Mouse (Mus musculus): Measurements from ENCODE around the gene 1500009C09Rik. TPM values are rescaled to one million over a fixed set of nuclear protein-coding genes. Genes with fewer than 3 reads are reported as not detected.
A peak's percentile ranks its signal among the peaks of the same experiment; 100 is the strongest.

1500009C09Rik gene
- polyA plus RNA-seq, 1 experiment from 2014 or later, result 13.3 TPM

GRCm38 (mm10) chr15:82266356-82266755 lies 14.2 kb downstream of the 1500009C09Rik start:
- 0 out of 2 replicates have a peak, but pooled peaks have one; percentile 26 for ATAC-seq (ENCODE audit: low read depth)
- WGBS, result 12% methylated on average over 6 of the region's 6 CpGs
- H3K4me1 ChIP-seq (ENCODE audit: control insufficient read depth, insufficient read depth, low read length), result peaks cover 15% of the 10 kb centered on the region

DNA sequence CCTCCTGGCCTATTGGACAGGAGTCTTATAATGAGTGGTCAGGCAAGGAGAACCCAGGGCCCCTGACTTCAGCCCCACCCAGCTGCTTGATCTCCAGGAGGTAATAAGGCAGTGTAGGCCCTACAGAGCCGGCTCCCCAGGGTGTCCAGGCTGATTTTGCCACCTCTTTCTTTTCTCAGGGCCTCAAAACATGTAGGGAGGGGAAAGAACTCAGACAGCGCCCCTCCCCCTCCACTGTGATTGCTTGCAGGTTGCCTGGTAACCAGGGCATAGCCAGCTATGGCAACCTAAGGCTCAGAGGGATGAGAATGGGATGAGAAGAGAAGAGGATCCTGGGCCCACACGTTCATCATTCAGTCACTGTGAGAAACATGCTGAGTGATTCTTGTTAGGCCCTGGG lies 16.0 kb downstream of the 1500009C09Rik start:
- peak overlapping the region; percentile 21 for H3K9ac ChIP-seq (replicated peaks; ENCODE audit: low read depth, low read length)
- H3K4me1 ChIP-seq (ENCODE audit: control insufficient read depth, insufficient read depth, low read length), result peaks cover 15% of the 10 kb centered on the region

More at GRCm38 (mm10) chr15:82266356-82266755, 14.2 kb downstream of the 1500009C09Rik start:
- Histone ChIP-seq H3K27ac (ENCODE audit: low read depth, low read length) (no peak overlapping the region), H3K36me3 (ENCODE audit: control insufficient read depth, insufficient read depth, low read length) (no peaks in the 10 kb centered on the region), H3K27me3 (ENCODE audit: control insufficient read depth, insufficient read depth, low read length) (no peaks in the 10 kb centered on the region), H3K4me2 (ENCODE audit: low read depth, low read length) (no peak overlapping the region), H3K9ac (replicated peaks; ENCODE audit: low read depth, low read length) (no peak overlapping the region), H3K9me3 (ENCODE audit: control insufficient read depth, low read length) (no peaks in the 10 kb centered on the region), H3K4me3 (ENCODE audit: low read depth, low read length) (no peak overlapping the region)

DNA sequence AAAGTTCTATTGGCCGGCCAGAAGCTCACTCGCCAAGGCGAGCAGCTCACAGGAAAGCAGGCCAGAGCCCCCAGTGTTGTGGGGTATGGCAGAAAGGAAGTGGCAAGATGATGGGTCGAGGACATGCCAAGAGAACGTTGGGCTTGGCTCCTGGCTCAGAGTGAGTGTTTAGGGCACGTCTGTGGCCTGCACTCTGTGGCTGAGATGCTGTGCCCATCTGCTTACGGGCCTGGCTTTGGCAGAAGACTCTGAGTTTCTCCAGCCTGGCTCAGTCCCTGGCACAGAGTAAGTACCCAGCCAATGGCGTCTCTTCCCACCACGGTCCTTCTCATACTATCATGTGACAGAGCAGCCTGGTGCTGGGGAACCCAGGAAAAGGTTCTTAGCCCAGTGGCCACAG lies 16.6 kb downstream of the 1500009C09Rik start:
- Histone ChIP-seq H3K4me1 (ENCODE audit: control insufficient read depth, insufficient read depth, low read length) (peaks cover 16% of the 10 kb centered on the region), H3K27ac (ENCODE audit: low read depth, low read length) (0 out of 2 replicates have a peak overlapping the region, but pooled peaks have one; percentile 17), H3K4me2 (ENCODE audit: low read depth, low read length) (no peak overlapping the region), H3K9me3 (ENCODE audit: control insufficient read depth, low read length) (no peaks in the 10 kb centered on the region), H3K9ac (replicated peaks; ENCODE audit: low read depth, low read length) (no peak overlapping the region), H3K4me3 (ENCODE audit: low read depth, low read length) (no peak overlapping the region), H3K27me3 (ENCODE audit: control insufficient read depth, insufficient read depth, low read length) (no peaks in the 10 kb centered on the region), H3K36me3 (ENCODE audit: control insufficient read depth, insufficient read depth, low read length) (no peaks in the 10 kb centered on the region)
- ATAC-seq (ENCODE audit: low read depth), result no peak
- WGBS, result 81% methylated on average over 9 of the region's 9 CpGs

More for the DNA sequence above, 16.0 kb downstream of the 1500009C09Rik start:
- Histone ChIP-seq H3K27me3 (ENCODE audit: control insufficient read depth, insufficient read depth, low read length) (no peaks in the 10 kb centered on the region), H3K4me3 (ENCODE audit: low read depth, low read length) (no peak overlapping the region), H3K27ac (ENCODE audit: low read depth, low read length) (0 out of 2 replicates have a peak overlapping the region, but pooled peaks have one; percentile 34), H3K36me3 (ENCODE audit: control insufficient read depth, insufficient read depth, low read length) (no peaks in the 10 kb centered on the region), H3K9me3 (ENCODE audit: control insufficient read depth, low read length) (no peaks in the 10 kb centered on the region), H3K4me2 (ENCODE audit: low read depth, low read length) (no peak overlapping the region)
- 9% methylated on average over 3 of the region's 3 CpGs for WGBS
- peak; percentile 30; the same call in 1 of the 2 replicates for ATAC-seq (ENCODE audit: low read depth)

DNA sequence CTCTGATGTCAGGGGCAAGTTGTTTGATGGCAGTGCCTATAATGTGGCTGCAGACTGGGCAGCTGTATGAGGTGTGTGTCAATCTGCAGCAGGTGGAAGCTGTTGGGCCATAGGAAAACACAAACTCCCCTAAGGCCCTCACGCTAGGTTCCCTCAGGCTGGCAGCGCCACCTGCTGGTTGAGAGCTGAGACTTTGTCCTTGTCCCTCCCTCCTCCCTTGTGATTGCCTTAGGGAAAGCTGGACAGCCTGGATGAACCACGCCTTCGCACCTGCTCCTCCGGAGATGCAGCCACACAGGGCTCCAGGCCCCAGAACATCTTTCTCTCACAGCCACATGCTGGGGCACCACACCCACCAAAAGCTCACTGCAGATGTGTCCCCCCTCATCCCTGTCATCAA lies 19.0 kb downstream of the 1500009C09Rik start:
- Histone ChIP-seq H3K27ac (ENCODE audit: low read depth, low read length) (no peak overlapping the region), H3K36me3 (ENCODE audit: control insufficient read depth, insufficient read depth, low read length) (no peaks in the 10 kb centered on the region), H3K4me2 (ENCODE audit: low read depth, low read length) (no peak overlapping the region), H3K9ac (replicated peaks; ENCODE audit: low read depth, low read length) (no peak overlapping the region), H3K4me1 (ENCODE audit: control insufficient read depth, insufficient read depth, low read length) (peaks cover 19% of the 10 kb centered on the region), H3K9me3 (ENCODE audit: control insufficient read depth, low read length) (no peaks in the 10 kb centered on the region), H3K4me3 (ENCODE audit: low read depth, low read length) (no peak overlapping the region), H3K27me3 (ENCODE audit: control insufficient read depth, insufficient read depth, low read length) (no peaks in the 10 kb centered on the region)
- WGBS, result 0% methylated on average over 5 of the region's 5 CpGs
- no peak for ATAC-seq (ENCODE audit: low read depth)

GRCm38 (mm10) chr15:82272295-82272694 lies 20.1 kb downstream of the 1500009C09Rik start:
- Histone ChIP-seq H3K36me3 (ENCODE audit: control insufficient read depth, insufficient read depth, low read length) (no peaks in the 10 kb centered on the region), H3K4me3 (ENCODE audit: low read depth, low read length) (no peak overlapping the region), H3K27ac (ENCODE audit: low read depth, low read length) (no peak overlapping the region), H3K4me1 (ENCODE audit: control insufficient read depth, insufficient read depth, low read length) (peaks cover 29% of the 10 kb centered on the region), H3K27me3 (ENCODE audit: control insufficient read depth, insufficient read depth, low read length) (no peaks in the 10 kb centered on the region), H3K9ac (replicated peaks; ENCODE audit: low read depth, low read length) (no peak overlapping the region), H3K4me2 (ENCODE audit: low read depth, low read length) (no peak overlapping the region), H3K9me3 (ENCODE audit: control insufficient read depth, low read length) (no peaks in the 10 kb centered on the region)
- WGBS, result 84% methylated on average over 6 of the region's 6 CpGs
- ATAC-seq (ENCODE audit: low read depth), result no peak

- H3K27me3 ChIP-seq (ENCODE audit: control insufficient read depth, insufficient read depth, low read length), result no peaks in the 10 kb centered on the region
- WGBS, result 25% methylated on average over 6 of the region's 6 CpGs
- peak within 1 kb of the TSS; percentile 98 for H3K27ac ChIP-seq (ENCODE audit: low read depth, low read length)
- H3K4me3 ChIP-seq (ENCODE audit: low read depth, low read length), result peak within 1 kb of the TSS; percentile 81
- peaks cover 20% of the 10 kb centered on the region for H3K4me1 ChIP-seq (ENCODE audit: control insufficient read depth, insufficient read depth, low read length)
- ATAC-seq (ENCODE audit: low read depth), result no peak
- peak within 1 kb of the TSS; percentile 96 for H3K4me2 ChIP-seq (ENCODE audit: low read depth, low read length)
- H3K9me3 ChIP-seq (ENCODE audit: control insufficient read depth, low read length), result no peaks in the 10 kb centered on the region
- H3K36me3 ChIP-seq (ENCODE audit: control insufficient read depth, insufficient read depth, low read length), result peaks cover 9% of the 10 kb centered on the region
- H3K9ac ChIP-seq (replicated peaks; ENCODE audit: low read depth, low read length), result peak within 1 kb of the TSS; percentile 88
These were observed 22.4 kb downstream of the 1500009C09Rik start, which contains the start of gene Sept3 for GRCm38 (mm10) chr15:82274593-82274926. TSS of gene Sept3 (plus strand) at chr15:82274893.

- Histone ChIP-seq H3K27me3 (ENCODE audit: control insufficient read depth, insufficient read depth, low read length) (no peaks in the 10 kb centered on the region), H3K36me3 (ENCODE audit: control insufficient read depth, insufficient read depth, low read length) (peaks cover 14% of the 10 kb centered on the region), H3K4me1 (ENCODE audit: control insufficient read depth, insufficient read depth, low read length) (peaks cover 20% of the 10 kb centered on the region), H3K9me3 (ENCODE audit: control insufficient read depth, low read length) (no peaks in the 10 kb centered on the region), H3K4me3 (ENCODE audit: low read depth, low read length) (peak overlapping the region; percentile 81), H3K9ac (replicated peaks; ENCODE audit: low read depth, low read length) (peak overlapping the region; percentile 88), H3K27ac (ENCODE audit: low read depth, low read length) (peak overlapping the region; percentile 98), H3K4me2 (ENCODE audit: low read depth, low read length) (peak overlapping the region; percentile 96)
- ATAC-seq (ENCODE audit: low read depth), result peak; percentile 75
- under 1% methylated on average over 55 of the region's 86 CpGs for WGBS
These were observed 23.0 kb downstream of the 1500009C09Rik start for GRCm38 (mm10) chr15:82274927-82275901.

DNA sequence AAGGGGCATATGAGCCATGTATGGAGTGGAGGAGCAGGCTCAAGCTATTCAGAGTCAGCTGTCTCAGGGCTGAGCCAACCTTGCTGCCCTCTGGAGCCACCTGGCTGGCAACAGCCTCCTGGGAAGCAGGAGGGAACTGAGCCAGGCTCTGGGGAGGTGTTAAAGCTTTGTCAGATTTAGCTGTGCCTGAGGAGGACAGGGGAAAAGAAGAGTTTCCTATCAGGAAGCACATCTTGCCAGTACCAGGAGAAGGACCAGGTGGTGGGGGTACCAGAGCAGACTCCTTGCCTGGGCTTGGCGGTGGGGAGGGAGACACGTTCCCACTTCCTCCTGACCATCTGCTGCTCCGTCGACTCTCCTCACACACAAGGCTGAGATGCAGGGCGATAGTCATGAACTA lies 25.4 kb downstream of the 1500009C09Rik start:
- Histone ChIP-seq H3K9me3 (ENCODE audit: control insufficient read depth, low read length) (no peaks in the 10 kb centered on the region), H3K9ac (replicated peaks; ENCODE audit: low read depth, low read length) (0 out of 2 replicates have a peak overlapping the region, but pooled peaks have one; percentile 28), H3K36me3 (ENCODE audit: control insufficient read depth, insufficient read depth, low read length) (peaks cover 26% of the 10 kb centered on the region), H3K27ac (ENCODE audit: low read depth, low read length) (no peak overlapping the region; the same call in 1 of the 2 replicates), H3K4me1 (ENCODE audit: control insufficient read depth, insufficient read depth, low read length) (peaks cover 20% of the 10 kb centered on the region), H3K4me2 (ENCODE audit: low read depth, low read length) (peak overlapping the region; percentile 96), H3K27me3 (ENCODE audit: control insufficient read depth, insufficient read depth, low read length) (no peaks in the 10 kb centered on the region), H3K4me3 (ENCODE audit: low read depth, low read length) (peak overlapping the region; percentile 81; the same call in 1 of the 2 replicates)
- 59% methylated on average over 5 of the region's 5 CpGs for WGBS
- ATAC-seq (ENCODE audit: low read depth), result no peak

- H3K4me2 ChIP-seq (ENCODE audit: low read depth, low read length), result no peak overlapping the region
- H3K9ac ChIP-seq (replicated peaks; ENCODE audit: low read depth, low read length), result no peak overlapping the region
- H3K27ac ChIP-seq (ENCODE audit: low read depth, low read length), result no peak overlapping the region
- H3K27me3 ChIP-seq (ENCODE audit: control insufficient read depth, insufficient read depth, low read length), result no peaks in the 10 kb centered on the region
- 80% methylated on average over 4 of the region's 4 CpGs for WGBS
- H3K4me1 ChIP-seq (ENCODE audit: control insufficient read depth, insufficient read depth, low read length), result peaks cover 16% of the 10 kb centered on the region
- no peaks in the 10 kb centered on the region for H3K9me3 ChIP-seq (ENCODE audit: control insufficient read depth, low read length)
- no peak for ATAC-seq (ENCODE audit: low read depth)
- peaks cover 55% of the 10 kb centered on the region for H3K36me3 ChIP-seq (ENCODE audit: control insufficient read depth, insufficient read depth, low read length)
- no peak overlapping the region for H3K4me3 ChIP-seq (ENCODE audit: low read depth, low read length)
These were observed 28.4 kb downstream of the 1500009C09Rik start for GRCm38 (mm10) chr15:82280638-82281037.
